Mouse (Mus musculus) E14TG2a.4 (cell line): Measurements from ENCODE around the gene Zfp385b.

Experiments
- CTCF ChIP-seq: conservative IDR thresholded peaks from 2 replicates; pipeline ENCODE4 v1.5.1; 2014; ENCODE audit warnings: low read length
- NANOG ChIP-seq: IDR thresholded peaks from 2 replicates; pipeline ENCODE4 v1.6.1; 2014; ENCODE audit warnings: borderline replicate concordance, low read length, mixed read lengths
- POU5F1 ChIP-seq: IDR thresholded peaks from 2 replicates; pipeline ENCODE4 v1.6.1; 2014; ENCODE audit warnings: low read length, borderline replicate concordance

DNA sequence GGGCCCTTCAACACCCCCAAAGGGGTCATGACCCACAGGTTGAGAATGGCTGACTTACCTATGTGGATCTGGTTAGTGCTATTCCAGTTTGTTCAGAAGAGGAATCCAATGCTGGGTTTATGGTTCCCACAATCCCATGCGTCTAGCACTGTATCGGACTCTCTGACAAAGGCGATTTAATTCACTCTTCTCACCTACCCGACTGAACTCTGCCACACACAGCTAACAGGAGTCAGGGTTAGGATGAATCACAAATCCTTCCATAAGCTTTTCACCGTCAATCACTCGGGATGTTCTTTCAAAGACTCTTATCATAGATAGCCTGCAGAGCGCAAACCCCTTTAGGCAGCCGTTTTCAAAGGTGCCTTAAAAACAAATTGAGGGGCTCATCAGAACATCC, 129.1 kb downstream of the Zfp385b start:
- TF ChIP-seq CTCF (no peak), NANOG (no peak), POU5F1 (no peak)
